Mouse (Mus musculus) frontal cortex, postnatal 10 days (tissue): Measurements from ENCODE around the gene Tmem30c.

ENCODE experiments used
- DNase-seq, 2 experiments: peaks; one replicate each; pipeline ENCODE4 v3.0.0; 2022; ENCODE audit warnings: low spot score in 2 of 2, mixed read lengths in 1 of 2

Tmem30c gene

DNA sequence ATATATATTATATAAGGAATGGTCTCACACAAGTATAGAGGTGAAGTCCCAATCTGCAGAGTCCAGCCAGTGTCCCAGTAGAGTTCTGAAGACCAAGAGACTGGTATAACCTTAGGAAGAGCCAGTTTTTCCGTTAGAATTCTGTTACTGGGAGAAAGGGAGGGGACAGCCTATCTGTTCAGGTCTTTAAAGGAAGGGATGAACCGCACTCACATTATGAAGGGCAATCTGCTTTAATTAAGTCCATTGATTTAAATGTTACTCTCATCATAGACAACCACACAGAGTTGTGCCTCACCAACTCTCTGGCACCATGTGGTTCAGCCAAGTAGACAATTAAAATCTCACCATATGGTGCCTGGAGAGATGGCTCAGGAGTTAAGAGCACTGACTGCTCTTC is at the start of gene Tmem30c:
TSS of gene Tmem30c (minus strand) at position 101 of the 400 bp plus-strand sequence.
- no peak for DNase-seq

DNA sequence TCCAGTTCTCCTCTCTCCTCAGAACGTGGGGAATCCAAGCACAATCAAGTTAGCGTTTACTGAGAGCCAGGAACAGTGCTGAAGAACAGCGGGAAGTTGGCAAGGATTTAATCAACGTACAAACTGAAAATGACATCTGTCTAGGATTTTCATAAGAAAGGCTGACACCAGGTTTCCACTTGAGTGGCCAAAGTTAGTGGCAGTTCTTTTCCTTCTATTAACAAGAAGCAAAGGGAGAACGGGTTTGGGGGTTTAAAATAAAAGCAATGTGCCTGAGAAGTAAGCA is 47.9 kb upstream of the Tmem30c start:
- no peak for DNase-seq

DNA sequence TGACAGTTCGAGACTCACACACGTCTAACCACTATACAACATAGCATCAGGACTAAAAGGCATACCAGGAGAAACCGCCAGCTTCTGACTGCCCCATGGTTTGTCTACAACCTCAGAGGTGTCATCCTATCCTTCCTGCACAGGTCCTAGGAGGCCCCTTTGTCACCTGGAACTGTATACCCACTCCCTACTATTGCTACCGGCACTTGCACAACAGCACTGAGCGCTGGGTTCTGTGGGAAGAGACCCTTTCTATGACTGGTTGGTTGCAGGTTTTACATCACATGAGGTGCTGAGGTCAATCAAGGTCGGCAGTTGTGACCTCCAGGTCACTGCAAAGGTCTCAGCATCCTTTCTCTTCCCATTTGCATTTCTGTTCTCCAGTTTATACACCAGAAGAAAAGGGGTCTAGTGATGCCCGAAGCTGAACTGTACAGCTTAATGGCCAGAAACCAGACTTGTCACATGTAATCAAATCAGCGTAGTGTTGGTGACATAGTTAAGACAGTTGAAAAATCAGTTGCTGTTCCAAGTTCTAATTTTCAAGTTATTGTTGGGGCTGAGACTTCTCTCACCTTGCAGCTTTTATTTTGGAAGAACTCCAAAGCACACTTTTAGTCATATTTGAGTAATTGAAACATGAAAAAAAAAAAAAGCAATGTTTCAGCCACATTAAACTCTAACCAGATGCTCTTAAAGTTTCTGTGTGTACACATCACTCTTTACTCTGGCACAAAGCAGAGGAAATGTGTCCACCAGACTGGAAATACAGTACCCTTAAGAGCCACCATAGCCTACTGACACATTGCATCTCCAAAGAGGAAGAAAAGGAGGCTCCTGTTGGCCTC is 47.3 kb upstream of the Tmem30c start:
- no peak for DNase-seq

DNA sequence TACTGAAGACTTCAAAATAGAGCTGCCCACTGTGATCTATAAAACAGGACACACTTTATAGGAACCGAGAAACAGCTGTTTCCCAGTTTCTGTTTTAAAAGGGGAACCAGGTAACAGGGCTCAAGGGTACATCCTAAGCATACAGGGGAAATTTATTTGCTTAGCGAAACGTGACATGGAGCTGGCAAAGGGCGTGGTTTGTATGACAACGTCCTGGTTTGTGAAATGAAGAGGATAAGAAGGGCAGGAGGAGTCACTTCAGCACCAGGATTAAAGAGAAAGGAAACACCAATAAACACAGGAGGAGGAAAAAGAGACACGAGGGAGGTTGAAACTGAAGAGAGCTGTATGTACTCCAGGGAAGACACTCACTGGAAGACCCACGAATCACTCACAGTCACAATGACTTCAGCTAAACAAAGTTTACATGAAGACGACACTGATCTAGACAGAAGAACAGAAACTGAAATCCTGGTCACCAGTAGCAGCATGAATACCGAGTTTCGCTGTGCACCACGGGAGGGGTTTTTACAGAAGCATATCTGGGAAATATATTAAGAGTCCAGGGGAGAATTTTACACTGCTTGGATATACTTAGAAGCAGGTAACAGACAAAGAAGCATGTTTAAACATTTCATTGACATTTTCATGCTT is 44.2 kb upstream of the Tmem30c start:
- no peak for DNase-seq

DNA sequence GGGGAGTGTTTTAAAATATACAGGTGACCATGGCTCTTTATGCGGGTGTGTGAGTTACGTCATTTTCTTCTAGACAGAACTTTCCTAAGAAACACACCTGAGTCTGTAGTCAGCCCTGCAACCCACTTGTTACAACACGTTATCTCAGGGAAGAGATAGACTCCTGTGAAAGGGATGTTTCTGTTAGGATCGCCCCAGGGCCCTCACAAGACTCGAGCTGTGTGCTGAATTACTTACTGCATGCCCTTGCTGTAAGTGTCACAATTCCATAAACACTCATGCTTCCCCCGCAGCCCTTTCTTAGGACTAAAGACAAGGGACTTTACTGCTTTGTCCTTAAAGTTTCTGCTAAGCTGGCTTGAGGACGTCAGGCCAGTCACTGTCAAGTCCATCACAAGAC is 39.6 kb upstream of the Tmem30c start:
- DNase-seq, result no peak

DNA sequence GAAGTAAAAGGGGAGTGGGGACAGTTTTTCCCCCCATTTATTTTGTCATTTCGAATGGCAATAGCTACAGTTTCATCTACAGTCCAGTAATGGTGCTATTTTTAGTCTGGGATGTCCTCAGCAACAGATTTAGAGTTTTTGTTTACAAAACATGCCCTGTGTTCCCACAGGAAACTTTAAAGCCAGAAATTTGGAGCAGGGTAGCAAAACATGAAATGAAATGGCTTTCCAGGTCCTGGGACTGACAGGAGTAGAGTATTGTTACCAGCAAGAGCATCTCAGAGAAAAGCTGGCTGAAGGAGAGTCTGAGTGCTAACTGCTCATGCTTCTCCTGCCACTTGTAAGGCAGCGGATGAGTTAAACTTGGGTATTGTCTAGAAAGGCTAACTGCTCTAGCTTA is 37.4 kb upstream of the Tmem30c start:
- no peak for DNase-seq

DNA sequence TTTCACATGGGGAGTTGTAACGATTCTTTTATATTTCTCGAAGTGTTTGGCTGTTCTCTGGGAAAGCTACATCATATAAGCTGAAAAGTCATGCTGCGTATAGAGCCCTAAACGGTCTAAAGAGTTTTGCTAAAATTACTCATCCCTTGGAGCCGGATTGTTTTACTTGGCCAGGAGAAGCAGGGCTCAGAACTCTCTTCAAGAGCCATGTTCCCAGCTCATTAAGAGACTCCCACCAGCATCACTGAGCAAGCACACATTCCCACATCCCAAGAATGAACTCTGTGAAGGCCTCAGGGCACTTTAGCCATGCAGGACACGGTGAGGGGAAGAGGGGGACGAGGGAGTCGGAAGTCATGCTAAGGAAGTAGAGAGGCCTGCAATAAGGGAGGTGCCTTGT is 36.4 kb upstream of the Tmem30c start:
- no peak for DNase-seq

DNA sequence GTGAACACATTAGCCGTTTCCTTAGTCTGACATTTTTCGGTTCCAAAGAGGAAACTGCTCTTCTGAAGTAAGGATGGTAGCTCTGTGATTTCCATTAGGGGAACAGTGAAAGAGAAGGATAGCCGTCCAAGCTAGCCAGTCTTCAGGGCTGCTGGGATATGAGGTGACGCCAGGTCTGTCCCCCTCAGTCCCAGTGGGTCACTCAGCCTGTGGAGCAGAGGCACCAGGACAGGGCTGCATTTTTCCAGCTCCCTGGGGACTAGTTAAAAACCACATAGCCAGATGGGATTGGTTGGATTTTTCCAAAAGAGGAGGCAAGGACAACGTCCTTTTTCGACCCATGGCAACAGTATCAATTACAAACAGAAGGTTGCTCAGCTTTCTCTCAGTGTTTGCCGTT is 34.3 kb upstream of the Tmem30c start:
- no peak for DNase-seq

DNA sequence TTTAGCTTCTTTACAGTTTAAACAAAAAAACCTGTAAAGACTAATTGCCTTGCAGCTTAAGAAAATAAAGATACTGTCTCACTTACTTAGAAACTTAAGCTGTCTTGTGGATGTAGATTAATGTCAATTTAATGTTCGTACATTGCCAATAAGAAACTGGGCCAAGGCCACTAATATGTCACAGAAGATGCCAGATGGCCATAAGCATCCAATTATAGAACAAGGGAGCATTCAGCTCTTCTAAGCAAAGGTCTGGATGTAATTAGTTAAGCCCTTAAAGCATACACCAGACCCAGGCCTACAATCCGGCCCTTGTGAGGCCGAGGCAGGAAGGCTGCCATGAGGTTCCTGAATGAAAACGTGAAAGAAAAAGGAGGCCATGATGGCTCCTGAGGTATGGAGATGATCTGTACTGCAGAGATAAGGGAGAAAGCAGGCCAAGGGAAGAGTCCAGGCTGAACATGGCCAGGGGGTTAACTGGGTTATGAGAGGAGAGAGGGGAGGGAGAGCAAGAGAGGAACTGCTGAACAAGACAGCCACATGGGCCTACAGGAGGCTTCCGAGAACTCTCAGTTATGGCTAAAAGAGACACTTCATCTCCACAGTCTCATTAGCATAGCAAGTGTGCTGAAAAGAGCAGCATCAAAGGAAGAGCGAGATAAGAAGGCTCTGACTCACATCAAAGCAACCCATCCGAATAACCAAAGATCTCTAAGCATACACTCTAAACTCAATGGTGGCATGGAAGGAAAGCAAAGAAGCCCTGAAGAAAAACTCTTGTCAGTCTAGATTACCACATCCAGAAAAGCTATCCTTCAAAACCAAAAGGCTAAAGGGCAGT is 26.8 kb upstream of the Tmem30c start:
- no peak for DNase-seq

DNA sequence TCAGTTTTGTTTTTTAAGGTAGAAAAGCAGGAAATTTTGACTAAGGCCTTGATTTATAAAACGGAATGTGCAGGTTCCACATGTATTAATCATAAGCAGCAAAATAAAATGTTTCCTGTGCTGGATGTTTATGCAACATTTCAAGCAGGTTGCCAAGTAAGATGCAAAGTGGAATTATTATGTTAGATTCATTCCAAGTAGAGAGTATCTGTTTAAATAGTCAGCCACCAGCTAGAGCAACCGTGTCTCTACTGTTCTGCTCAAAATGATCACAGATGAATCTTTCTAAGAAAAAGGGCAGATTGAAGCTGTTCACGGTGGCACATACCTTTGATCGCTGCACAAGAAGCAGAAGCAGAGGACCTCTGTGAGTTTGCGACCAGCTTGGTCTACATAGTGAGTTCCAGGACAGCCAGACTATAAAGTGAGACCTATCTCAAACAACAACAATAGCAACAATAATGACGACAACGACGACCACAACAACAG is 26.0 kb upstream of the Tmem30c start:
- no peak for DNase-seq

DNA sequence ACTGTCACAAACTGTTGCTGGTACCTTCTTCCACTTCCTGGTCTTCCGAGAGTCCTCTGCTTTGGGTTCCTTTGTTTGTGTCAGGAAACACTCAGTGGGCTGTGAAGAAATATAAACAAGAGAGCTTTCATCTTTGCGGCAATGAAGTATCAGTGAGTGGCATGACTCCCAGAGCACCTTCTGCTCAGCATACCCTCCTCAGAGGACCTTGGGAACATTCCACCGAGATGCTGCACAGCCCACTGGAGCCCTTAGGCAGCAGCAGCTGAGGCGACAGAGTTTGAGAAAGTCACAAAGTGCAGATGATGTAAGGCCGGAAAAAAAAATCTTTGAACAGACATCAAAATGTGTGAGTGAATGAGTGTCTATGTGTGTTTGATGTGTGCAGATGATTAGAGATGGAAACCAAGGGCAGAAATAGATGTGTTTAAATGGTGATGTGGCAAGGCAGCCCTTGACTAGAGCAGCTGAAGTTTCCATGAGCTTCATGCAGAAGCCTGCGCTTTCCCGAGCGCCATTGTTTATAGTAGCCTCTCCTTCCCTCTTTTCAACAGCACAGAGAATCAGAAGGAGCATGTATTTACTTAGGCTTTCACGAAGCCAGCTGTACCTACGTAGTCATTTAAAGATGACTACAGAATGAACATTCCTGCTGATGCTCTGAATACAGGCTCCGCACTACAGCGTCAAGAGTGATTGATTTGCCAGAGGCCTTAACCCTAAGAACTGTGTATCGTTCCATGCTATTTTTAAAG is 25.4 kb upstream of the Tmem30c start:
- no peak for DNase-seq

DNA sequence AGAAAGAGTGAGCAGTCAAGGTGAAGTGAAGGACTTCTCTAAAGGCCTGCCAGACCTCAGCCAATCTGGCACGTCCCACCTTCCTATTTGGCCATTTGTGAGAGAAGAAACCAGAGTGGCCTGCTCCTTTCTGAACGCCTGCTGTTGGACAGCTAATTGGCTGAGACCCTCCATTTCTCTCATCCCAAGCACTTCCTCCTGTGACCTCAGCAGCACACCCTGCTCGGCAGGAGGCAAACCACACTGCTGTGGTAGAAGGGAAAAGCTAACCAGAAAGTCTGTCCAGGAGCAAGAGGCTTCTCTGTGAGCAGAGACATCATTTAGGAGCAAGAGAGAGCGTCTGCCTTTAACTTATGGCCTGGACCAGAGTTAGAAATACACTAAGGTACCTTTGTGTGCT is 24.5 kb upstream of the Tmem30c start:
- DNase-seq, result no peak

DNA sequence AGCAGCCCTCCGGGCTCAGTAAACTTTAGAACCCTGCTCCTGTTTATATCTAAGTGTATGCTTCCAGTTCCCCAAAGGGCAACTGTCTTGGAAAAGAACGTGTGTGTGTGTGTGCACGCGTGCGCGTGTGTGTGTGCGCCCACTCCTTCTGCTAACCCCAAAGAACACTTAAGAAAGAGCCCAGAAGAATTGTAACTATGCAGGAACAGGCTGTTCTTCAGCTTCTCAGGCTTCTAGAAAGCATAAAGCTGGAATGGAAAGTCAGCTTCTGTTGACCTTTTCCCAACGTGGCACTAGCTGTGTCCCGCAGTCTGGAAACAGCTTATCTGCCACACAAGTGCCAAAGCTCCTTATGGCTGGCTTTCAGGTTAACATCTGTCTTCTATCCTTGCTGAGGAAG is 22.4 kb upstream of the Tmem30c start:
- no peak for DNase-seq

DNA sequence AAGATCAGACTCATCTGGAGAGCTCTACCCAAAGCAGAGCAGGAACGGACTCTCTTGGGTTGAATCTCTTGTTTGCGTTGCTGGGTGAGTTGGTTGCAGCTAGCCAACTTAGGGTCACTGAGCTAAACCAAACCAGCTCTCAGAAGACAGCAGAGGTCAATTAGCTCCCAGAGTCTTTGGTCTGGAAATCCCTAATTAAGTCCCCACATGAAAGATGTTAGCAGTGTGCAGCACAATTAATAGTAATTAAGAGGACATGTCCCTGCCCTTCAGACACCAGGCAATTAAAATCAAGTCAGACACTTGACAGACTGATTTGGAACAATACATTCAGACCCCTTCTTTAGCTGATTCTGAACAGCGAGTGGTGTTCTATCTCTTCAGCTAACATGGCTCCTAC is 21.6 kb upstream of the Tmem30c start:
- DNase-seq, result no peak

DNA sequence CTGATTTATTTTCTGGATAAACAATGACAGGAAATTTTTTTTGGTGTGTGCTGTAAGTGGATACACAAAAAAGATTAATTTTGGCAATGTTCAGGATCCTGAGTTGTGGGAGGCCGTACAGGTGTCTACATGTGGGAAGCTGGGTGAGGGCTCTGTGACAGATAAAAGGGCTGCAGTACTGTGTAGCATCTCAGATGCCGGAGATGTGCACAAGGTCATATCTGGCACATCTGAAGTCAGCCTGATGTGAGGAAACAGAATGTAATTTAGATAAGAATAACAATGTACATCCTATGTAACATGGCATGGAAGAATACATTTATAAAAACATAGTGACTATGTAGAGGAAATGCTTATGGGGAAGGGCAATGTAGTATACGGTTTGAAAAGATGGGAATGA is 20.8 kb upstream of the Tmem30c start:
- no peak for DNase-seq

DNA sequence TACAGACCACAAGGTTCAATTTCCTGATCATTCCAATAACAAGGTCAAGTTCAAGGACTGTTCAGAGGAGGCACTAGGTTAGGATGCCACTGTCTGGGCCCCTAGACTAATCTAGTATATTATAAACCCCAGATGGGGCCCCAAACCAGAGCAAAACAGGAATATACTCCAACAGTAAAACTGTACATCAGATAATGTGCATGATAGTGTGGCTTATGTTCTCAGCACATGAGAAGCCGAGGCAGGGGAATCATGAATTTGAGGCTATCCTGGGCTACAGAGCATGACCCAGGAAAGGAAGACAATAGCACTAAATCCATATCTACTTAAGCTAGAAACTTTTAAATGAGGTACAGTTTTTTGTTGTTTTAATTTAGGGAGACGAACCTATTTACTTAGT is 19.5 kb upstream of the Tmem30c start:
- no peak for DNase-seq

DNA sequence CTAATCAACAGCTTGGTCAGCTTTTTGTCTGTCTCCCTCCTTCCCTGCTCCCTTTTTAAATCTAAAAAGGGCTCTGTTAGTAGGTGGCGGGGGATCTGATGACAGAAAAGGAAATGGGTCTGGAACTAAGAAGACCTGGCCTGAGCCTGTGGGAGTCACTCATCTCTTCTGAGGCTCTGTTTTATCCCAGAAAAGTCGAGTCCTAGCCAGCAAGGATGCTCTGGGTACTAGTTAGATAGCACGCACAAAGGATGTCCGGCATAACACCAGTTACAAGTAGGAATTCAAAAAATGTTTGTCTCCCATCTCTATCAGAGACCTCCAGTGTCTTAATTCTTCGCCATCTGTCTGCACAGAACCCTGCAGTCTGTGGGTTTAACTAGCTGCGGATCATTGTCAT is 12.8 kb upstream of the Tmem30c start:
- no peak for DNase-seq

DNA sequence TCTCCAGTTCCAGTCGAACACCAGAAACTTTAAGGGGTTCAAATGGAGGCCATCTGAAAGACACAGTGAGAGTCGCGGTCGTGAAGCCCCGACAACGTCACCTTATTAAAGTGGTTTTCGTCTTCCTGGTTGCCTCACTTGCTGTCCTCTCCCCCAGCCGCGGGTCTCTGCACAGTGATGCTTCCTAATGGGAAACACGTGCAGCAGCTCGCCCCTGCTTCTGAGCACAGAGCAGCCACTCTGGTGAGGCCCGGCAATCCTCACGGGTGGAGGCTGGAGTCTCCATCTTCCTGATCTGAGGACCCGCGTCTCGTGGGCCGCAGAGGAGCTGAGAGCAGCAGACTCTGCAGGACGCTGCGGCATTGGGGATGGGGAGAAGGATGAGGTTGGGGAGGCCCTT is 11.1 kb upstream of the Tmem30c start:
- no peak for DNase-seq

DNA sequence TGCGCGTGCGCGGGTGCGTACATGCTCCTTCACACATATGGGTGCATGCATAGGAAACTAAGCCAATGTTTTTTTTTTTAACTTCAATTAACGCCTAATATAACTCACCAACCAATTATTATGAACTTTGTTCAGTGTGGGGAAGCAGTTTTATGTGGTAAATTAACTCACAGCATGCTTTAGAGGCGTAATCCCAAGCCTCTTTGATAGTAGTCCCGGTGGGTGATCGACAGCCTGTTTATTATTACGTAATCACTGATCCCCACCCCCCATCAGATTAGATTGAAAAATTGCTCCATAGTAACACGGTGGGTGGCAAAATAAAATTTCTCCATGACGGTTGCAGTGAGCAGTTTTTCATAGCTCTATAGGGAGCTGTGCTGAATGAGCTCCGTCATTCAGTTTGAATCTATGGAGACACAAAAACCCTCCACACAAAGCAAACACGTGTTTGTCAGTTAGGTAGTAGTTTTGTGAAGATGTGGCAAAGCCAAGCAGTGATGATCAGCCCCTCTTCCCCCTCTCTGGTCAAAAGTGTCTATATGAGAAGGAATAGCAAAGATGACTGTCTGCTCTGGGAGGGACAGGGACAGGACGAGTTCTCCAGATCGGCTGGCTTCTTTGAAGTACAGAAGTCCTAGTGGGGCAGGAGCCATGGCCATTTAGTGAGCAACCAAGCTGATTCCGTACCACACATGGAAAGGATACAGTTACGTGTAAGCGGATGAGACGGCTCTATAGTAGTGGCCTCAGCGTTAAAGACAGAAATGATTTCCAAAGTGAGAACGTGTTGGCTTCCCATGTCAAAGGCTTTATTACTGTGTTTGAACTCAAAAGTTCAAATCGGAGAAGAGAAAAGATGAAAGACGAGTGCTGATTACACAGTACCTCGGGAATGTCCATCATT is 10.4 kb upstream of the Tmem30c start:
- no peak for DNase-seq

DNA sequence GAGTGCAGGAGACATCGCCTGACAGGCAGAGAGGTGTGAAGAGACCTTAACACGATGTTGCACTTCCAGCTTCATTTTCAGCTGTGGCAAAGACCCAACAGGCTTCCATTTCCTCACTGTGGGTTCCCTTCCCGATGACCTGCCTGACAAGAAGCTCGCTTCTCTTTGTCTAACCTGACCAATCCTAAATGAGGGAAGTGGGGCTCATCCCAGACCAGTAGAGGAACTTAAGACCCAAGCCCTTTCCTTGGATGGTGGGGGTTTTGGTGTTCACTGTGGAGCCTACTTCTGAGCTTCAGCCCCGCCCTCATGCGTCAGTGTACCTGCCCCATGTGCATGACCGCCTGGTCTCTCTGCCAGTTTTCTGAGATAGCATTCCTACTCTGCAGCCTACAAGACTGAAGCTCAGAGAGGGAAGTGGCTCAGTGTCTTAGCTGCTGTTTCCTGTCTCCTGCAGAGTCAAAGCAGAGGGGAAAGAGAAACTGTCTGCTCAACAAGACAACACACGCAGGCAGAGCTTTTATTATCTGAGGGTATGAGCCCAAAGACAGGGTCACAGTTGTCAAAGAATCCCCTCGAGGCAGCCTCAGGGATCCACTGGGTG is 8.9 kb upstream of the Tmem30c start:
- peak in 1 of 2 experiments; percentile 21 for DNase-seq
